Mouse (Mus musculus) cerebellum, adult 2 months (tissue): ENCODE measurements at regions not wholly inside any gene's neighbourhood (a gene's known extent, or its start where the extent isn't known, plus 50 kb on each side); places are given as distances from the start of the nearest gene placed in this dataset.

Experiments used
- CTCF ChIP-seq: fragments of 200-500 bp; IDR thresholded peaks from 2 replicates; pipeline ENCODE4 v1.5.1; 2011; ENCODE audit warnings: low read depth, mild to moderate bottlenecking, control low read depth, low read length, moderate library complexity, borderline replicate concordance; ENCODE audit not compliant: insufficient read depth
- POLR2A ChIP-seq: fragments of 200-500 bp; IDR thresholded peaks from 2 replicates; pipeline ENCODE4 v1.6.1; 2011; ENCODE audit warnings: low read length, control low read depth, borderline replicate concordance; ENCODE audit not compliant: insufficient read depth

DNA sequence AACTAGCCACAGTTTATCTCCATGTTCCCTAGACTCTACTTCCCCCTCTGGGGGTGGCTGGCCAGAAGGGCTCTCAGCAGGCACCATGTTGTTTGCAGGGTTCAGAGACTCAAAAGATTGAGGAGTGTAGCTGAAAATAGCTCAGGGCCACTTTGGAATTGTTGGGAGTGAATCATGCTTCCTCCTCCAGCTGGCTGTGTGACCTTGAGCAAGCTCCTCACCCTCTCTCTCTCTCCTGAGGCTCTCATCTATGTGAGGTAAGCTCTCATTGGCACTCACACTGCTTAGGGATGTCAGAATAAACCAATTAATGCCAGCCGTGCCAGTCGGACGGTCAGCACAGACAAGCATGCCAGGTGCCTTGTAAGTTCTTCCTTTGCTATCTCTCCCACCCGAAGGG, 228.0 kb downstream of the Sipa1l2 start:
- no peak for TF ChIP-seq CTCF
- no peak for TF ChIP-seq POLR2A
